Mouse (Mus musculus) adipocyte (in vitro differentiated cells): ENCODE measurements around the gene Plxna4.
A peak's percentile ranks its signal among the peaks of the same experiment; 100 is the strongest.

Source experiments
- DNase-seq: peaks from one replicate; pipeline ENCODE4 v3.0.0-alpha.2; 2016; ENCODE audit warnings: low spot score

Gene Plxna4

DNA sequence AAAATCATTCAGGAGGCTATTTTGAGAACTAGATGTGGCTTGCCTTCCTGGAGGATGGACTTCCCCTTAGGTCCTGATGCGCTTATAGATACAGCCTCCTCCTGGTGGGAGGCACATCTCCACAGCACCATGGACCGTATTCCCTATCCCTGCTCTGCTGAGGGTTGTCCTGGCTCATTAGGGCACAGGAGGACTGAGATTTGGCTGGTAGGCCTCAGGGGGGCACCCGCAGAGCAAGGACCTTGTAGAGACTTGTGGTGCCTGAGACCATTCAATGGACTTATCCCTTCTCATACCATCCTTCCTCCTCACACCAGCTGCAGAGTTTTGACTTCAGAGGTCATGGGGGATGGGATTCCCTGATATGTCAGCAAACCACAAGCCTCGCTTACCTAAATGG lies 47.8 kb downstream of the Plxna4 start:
- no peak for DNase-seq

DNA sequence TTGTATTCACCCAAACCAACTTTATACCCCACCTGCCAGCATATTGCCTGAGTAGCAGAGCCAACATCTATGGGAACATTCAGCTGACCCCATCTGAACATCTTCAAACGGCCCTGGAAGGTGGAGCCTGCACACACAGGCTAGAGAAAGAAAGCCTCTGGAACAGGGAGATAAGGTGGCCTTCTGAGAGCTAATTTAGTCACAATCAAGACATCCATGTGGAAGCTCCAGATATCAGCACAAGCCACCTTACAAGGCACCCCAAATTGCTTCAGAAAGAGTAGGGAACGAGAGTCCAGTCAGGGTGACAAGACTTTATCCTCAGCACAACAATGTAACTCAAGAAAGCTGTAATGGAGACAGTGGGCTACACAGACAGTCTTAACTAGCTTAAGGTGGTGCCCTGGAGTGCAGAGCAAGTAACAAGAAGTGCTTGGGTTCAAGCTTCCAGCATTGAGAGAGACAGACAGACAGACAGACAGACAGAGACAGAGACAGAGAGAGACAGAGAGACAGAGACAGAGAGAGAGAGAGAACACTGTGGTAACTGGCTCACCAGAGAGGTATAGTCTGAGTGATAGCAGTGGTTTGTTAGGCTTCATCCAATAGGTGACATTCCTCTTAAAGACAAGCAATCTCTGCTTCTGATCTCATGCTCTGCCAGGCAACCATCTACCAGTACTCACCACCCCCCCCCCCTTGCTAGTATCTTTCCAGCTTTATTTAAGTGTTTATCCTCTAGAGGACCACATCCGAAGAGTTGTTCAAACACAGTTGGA lies 53.8 kb downstream of the Plxna4 start:
- no peak for DNase-seq

DNA sequence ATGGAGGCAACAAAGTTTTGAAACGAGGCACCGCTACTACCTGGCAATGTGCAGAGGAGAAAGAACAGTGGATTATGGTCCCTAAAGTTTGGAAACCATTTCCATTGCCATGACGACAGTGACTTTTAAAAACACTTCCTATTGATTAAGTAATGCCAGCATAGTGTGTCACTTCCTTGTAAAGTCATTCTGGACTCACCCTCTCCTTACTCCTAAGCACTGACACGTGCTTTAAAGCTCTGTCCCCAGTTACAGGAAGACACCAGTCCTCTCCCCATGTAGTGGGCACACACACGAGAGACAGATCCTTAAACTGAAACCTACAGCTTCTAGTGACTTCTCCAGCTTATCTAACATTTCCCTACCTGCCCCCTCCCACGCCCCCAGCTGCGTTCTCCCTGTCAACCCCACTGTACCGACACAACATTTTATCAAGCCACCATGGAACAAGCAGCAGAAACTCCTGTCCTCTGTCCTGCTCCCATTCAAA lies 59.9 kb downstream of the Plxna4 start:
- DNase-seq: no peak

DNA sequence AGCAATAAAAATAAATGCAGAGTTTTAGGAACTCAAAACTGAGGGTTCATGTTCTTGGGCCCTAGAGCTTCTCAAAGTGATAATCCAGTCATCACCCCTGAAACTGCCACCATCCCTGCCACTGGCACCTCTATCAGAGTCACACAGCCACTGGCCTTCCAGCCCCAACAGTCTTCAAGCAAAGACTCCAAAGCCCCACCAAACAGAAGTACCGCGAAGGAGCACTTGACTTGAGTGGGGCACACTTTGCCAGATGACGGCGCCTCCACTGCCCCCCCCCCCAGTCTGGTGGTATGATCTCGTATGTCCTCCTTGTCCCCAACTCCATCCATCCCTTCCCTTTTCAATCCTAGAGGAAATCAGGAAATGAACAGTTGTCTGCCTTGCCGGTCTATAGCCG lies 60.5 kb downstream of the Plxna4 start:
- no peak for DNase-seq

DNA sequence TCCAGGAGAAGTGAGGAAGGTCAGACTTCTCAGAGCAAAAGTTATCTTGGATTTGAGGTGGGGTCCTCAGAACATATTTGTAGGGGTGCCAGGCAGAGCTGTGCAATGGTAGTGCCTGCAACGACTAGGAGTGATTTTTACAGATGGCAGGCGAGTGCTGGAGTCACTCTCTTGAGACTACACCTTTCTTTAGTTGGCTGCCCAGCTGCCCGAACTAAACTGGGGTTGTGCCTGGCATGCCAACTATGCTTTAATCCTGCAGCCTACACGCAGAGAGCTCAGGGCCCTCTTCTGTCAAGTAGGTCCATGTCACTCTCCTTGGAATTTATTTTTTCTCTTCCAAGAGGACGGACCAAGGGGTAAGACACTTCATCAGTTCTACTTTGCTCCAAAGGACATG lies 61.2 kb downstream of the Plxna4 start:
- no peak for DNase-seq

DNA sequence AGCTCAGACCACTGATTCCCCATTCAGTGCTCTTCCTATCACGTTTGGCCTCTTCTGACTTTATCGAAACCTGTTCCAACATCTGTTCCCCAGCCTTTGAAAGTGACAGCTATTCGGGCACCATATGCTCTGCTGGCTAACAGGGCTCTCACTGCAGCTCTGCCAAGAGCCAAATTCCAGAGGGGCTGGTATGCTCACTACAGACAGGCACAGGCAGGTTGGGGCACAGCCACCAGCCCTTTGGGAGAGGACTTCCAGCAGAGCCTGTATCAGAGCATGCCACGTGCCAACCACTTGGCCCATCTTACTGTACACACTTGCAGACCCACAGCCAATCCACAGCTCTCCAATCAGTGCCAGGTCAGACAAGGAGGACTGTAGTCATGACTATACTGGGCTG lies 67.9 kb downstream of the Plxna4 start:
- no peak for DNase-seq

DNA sequence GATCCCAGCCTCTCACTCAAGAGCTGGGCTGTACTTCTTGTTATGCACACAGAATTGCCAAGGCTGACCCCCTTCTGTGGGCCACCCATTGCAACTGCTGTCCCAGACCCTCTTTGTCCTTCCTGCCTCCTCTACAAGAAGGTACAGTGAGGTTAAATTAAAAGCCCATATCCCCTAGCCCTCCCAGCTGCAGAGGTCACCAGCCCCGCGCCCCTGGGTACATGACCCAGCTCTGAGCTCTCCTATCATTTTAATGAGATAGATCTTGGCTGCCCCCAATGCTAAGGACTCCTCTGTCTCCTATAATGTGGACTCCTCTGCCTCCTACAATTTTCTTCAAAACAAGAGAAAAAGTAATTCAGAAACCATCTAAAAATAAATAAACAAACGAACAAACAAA lies 69.4 kb downstream of the Plxna4 start:
- no peak for DNase-seq

DNA sequence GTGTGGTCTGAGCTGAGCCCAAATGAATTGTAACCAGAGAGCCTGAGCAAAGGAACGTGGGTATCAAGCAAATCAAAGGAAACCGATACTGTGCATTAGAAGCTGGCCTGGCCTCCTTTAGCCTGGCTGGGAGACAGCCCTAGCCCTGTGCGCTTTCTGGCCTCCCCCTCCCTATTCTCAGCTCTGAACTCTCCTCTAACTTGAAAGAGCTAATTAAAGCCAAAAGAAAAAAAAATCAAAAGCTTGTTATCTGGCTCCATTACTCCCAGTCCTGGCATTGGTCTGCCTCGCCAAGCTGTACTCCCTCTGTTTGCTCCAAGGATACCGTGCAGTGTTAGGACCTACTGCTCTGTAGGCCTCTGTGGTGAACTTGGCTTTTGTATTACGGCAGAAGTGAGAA lies 73.9 kb downstream of the Plxna4 start:
- no peak for DNase-seq

DNA sequence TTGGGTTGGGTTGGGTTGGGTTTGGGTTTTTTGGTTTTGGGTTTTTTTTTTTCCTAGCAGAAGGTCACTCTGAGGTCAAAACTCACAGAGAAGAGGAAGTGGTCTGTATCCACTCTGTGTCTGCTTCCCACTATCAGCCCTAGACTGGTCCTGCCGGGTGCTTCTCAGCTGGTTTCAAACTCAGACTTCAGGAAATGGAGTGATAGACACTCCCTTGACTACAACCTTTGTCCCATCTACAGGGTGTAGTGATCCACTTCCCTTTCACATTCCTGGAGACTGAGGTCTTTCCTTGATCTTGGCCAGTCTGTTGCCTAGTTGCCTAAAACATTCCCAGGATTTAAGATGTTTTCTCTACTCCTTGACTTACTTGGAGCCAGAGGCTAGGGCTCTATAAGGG lies 76.0 kb downstream of the Plxna4 start:
- no peak for DNase-seq

DNA sequence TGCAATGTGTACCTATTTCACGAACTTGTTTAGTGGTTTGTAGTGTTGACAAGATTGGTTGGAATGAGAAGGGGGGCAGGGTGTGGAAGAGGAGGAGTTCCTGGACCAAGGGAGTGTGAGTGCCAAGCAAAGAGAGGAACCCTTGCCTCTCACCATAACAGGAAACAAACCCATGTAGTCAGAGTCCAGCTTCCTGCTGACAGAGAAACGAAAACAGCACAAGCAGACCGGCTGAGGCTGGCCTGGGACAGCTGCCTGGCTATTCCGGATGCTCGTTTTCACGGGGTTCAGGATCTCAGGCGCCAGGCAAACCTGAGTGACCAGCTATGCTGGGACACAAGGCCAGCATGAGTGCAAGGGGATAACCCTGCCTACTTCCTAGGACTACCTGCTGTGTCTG lies 77.1 kb downstream of the Plxna4 start:
- DNase-seq: no peak

DNA sequence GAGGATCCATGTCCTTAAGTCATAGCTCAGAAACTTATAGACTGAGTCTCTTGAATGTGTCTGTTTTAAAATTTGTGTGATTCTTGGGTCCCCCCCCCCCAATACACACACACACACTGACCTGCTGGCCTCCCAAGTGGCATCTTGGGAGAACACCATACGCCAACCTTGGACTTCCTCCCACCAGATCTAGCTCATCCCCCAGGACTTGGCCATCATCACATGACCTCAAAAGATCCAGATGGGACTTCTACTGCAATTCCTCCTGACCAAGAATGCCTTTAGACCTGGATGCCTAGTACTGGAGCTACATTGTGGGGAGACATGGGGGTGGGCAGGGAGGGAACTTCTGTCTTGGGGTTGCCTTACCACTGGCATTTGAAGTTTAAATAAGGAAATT lies 77.5 kb downstream of the Plxna4 start:
- DNase-seq: no peak

DNA sequence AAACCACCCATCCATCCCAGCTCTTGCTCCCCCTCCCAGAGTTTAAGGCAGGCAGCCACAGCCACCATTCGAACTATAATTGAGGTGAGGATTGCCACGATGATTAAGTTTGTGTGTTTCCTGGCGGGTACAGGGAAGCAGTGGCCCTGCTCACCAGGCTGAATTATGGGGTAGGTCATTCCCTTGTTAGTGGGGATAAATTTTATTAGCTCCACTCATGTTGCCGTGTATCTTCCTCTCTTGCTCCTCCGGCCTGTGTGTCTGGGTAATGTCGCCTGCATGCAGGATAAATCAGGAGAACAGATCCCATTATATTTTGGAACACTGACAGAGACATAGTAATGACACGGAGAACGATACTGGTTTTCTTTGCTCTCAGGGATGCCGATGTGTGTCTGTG lies 78.9 kb downstream of the Plxna4 start:
- no peak for DNase-seq

DNA sequence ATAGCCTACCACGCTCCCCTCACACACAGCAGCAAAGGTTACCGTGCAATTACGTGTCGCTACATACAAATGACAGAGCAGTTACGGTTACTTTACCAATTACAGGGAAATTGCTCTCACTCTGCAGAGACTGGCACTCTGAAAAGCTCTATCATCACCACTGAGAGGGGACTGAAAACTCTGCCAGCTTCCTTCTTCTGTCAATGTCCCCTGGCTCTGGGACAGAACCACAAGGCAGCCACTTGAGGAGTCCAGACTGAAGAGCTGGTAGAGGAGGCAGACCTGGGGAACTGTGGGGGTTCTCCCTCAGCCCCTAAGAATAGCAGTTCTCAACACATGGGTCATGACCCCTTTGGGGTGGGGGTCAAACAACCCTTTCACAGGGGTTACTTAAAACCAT lies 83.0 kb downstream of the Plxna4 start:
- no peak for DNase-seq

DNA sequence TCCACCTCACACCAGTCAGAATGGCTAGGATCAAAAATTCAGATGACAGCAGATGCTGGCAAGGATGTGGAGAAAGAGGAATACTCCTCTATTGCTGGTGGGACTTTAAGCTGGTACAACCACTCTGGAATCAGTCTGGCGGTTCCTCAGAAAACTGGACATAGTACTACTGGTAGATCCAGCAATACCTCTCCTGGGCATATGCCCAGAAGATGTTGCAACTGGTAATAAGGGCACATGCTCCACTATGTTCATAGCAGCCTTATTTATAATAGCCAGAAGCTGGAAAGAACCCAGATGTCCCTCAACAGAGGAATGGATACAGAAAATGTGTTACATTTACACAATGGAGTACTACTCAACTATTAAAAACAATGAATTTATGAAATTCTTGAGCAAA lies 86.8 kb downstream of the Plxna4 start:
- DNase-seq: peak; percentile 17

DNA sequence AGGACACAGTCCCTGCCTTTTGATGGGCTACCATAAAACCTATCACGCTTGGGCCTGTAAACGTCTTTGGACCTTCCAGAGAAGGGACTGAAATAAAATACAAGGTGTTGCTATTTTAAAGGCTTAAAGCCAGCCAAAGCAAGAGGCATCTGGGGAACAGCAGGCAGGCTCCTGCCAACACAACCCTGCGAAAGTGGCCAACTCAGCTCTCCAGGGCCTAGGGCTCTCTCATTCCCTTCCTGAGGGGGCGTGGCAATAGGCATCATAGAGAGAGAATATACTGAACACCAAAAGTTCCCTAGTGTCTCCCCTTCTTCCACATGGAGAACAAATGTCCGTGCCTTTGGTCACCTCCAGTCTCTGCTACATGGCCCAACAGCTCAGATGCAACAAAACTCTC lies 89.9 kb downstream of the Plxna4 start:
- no peak for DNase-seq

DNA sequence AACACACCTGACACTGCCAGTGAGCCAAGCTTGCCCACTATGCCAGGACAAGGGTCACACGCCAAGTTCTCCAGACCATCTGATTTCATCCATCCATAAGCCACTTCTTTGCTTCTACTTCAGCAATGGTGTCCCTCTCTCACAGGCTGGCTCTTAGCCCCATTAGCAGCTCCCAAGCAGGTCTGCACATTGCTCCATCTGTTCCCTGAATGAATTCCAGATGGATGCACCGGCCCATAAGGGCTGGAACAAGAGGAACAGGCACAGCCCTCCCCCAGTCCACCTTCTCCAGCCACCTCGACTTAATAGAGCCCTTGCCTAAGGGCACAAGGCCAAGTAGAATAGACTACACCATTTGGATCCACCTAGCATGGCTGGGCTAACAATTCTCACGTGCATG lies 91.9 kb downstream of the Plxna4 start:
- no peak for DNase-seq

DNA sequence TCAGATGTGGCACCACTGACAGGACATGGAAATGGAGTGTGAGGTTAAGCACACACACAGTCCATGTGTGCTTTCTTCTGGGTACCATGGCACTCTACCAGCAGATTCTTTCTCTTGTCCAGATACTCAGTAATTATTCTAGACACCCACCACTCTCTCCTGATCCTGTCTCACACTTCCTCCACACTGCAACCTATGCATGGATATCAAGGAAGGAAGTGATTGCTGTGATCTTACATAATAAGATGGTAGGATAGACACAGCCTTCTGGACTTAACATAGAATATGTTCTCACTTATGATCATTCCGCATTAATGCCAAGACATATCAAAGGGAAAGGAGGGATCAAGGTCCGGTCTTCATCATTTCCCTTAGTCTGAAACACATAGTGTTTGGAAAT lies 92.5 kb downstream of the Plxna4 start:
- DNase-seq: no peak

DNA sequence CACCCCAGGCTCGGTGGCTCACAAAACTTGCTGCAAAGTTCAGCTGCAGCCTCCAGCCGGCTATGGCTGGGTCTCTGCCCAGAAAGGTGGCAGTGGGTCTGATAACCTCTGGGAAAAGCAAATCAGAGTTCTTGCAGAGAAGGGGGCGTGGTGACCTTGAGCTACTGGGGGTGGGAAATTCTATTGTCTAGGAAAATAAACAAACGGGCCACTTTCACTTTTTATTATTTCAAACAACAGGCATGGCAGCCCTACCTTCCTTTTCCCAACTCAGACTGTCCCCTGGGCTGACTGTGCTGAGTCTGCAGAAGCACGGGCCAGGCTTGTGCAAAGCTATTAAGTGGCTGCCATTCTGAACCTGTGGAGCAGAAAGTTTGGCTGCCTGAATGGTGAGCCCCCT lies 94.4 kb downstream of the Plxna4 start:
- DNase-seq: no peak

DNA sequence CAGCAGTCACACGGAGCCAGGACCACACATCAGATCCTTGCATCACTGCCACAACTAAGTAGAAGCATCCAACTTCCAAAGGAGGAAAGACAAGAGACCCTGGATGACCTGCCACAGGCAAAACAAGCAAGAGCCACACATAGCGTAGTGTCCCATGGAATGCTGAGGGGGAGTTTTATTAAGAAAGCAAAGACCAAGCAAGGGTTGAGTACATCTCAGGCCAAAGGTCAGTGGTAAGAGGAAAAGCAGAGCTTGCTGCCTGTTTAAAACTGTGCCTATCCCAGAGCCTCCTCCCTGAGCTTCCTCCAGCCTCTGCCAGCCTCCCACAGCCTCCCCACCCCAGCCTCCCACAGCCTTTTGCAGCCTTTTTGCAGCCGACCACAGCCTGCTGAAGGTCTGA lies 100.9 kb downstream of the Plxna4 start:
- DNase-seq: no peak

DNA sequence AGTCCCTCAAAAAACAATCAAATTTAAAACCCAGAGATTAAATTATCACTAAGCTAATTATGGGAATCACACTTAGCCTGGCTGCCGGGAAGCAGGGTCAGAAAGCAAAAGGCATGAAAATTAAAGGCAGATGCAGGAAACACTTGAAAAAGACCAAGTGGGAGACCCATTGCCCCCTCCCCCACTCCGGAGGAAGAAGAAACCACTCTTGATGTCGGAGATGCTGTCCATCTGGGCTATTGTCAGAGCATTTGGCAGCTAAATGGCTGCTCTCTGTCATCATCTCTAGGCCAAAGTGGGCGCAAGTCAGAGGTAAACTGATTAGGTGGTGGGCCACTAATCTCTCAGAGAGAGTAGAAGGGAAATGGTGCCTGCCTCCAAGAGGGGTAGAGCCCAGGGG lies 105.5 kb downstream of the Plxna4 start:
- DNase-seq: no peak

DNA sequence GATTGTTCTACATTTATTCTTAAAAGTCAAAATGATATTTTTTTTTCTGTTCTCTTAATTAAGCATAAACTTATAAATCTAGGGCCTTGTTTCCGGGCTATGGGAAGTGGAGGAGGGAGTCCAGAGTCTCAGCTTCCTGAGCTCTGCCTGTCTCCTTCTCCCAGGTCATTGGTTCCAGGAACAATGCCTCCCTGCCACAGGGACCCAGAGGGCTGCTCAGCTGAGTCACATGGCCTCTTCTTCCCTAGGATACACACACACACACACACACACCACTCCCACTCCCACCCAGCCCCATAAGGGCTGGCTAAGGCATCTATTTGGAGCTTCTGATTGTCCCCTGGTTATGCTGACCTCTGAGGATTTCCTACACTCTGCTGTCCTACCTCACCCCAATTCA lies 107.3 kb downstream of the Plxna4 start:
- no peak for DNase-seq

DNA sequence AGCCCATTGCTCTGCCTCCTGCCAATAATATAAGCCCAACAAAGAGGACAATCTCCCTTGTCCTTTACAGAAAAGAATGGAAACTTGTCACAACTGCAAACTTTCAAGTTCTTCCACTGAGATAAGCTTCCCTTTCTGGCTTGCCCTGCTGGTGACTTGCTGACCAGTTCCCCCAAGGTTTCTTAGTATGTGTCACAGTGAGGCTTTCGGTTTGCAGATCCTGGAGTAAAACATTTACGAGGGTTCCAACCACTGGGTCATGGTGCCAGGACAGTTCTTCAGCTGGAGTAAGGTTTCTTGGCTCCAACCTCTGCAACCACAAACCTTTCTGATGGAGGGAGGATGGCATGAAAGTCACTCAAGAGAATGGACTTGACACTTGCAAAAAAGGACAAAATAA lies 108.2 kb downstream of the Plxna4 start:
- no peak for DNase-seq

DNA sequence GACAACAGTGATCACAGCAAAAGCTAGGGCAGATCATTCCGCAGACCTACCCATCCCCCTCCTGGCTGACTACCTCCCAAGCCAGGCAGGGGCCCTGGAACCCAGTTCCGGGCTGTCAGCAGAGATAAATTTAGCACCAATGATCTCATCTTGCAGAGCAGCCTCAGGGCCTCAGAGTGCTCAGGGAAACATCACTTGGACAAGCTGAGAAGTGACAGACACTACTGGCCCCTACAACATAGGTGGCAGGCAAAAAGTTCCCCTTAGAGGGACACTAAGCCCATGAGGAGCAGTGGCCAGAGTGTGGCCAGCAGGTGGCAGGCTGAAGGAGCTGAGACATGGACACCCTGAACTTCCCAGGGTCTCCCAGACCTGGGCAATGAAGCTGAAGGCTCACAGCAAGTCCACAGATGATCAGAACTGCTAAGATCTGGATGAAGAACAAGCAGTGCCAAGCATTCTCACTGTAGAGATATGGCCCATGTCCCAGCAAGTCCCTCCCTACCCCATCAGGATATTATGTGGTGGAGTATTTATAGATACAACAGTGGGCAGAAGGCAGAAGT lies 108.7 kb downstream of the Plxna4 start:
- peak; percentile 23 for DNase-seq

DNA sequence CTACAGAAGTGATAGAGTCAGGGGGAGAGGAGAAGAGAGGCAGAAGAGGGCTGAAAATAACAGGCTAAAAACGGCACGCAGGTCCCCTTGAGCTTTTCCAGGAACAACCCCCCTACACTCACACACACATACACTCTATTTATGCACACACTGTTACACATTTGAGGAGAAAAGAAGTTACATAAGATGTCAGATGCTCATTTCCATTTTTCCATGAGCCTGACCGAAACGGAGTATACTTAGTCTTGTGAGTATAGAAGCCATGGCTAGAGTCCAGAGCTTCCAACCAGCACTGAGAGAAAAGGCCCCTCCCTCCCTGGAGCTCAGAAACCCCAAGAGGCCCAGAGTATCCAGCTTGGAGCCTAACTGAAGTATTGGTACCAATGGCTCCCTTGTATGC lies 112.0 kb downstream of the Plxna4 start:
- DNase-seq: peak; percentile 61
